Mouse (Mus musculus): Measurements from ENCODE around the gene Pofut1. TPM values are rescaled to one million over a fixed set of nuclear protein-coding genes. Genes with fewer than 3 reads are reported as not detected.
A peak's percentile ranks its signal among the peaks of the same experiment; 100 is the strongest.

Gene Pofut1
- polyA plus RNA-seq, 1 experiment = 14.3 TPM

DNA sequence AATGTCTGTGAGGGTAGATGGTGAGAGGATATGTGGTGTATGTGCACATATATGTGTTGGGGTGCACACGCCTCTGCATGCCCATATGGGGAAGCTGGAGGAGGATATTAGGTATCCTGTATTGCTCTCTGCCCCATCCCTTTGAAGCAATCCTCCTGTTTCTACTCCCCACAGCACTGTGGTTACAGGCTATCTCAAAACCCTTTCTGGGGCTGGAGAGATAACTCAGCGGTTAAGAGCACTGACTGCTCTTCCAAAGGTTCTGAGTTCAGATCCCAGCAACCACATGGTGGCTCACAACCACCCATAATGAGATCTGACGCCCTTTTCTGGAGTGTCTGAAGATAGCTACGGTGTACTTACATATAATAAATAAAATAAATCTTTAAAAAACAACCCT, 45.2 kb downstream of the Pofut1 start:
- no peak overlapping the region for H3ac ChIP-seq (ENCODE audit: control insufficient read depth, insufficient read length, low read depth)
- H3K27me3 ChIP-seq (ENCODE audit: control insufficient read depth, insufficient read depth, insufficient read length) = peaks cover 6% of the 10 kb centered on the region
- H3K36me3 ChIP-seq (ENCODE audit: control insufficient read depth, insufficient read depth) = no peaks in the 10 kb centered on the region
- H3K79me2 ChIP-seq (ENCODE audit: control insufficient read depth, insufficient read depth) = peaks cover 2% of the 10 kb centered on the region
- H3K4me3 ChIP-seq (ENCODE audit: insufficient read depth, poor library complexity, severe bottlenecking) = no peak overlapping the region
- peaks cover under 1% of the 10 kb centered on the region for H3K79me3 ChIP-seq (ENCODE audit: low read depth)
- TF ChIP-seq MAX (IDR thresholded peaks at IDR 0.05) (no peak), CEBPB (IDR thresholded peaks at IDR 0.05; ENCODE audit: low read depth) (no peak), FOSL1 (IDR thresholded peaks at IDR 0.05; ENCODE audit: insufficient read depth, low read length, poor library complexity, severe bottlenecking) (no peak), CTCF (IDR thresholded peaks at IDR 0.05; ENCODE audit: control insufficient read depth, insufficient read depth, insufficient read length) (no peak), USF1 (IDR thresholded peaks at IDR 0.05; ENCODE audit: low read depth) (no peak), MYOG (IDR thresholded peaks at IDR 0.05; ENCODE audit: control insufficient read depth, extremely low read depth, insufficient read length) (no peak), MYOD1 (IDR thresholded peaks at IDR 0.05; ENCODE audit: control insufficient read depth, insufficient read length, low read depth) (no peak)

DNA sequence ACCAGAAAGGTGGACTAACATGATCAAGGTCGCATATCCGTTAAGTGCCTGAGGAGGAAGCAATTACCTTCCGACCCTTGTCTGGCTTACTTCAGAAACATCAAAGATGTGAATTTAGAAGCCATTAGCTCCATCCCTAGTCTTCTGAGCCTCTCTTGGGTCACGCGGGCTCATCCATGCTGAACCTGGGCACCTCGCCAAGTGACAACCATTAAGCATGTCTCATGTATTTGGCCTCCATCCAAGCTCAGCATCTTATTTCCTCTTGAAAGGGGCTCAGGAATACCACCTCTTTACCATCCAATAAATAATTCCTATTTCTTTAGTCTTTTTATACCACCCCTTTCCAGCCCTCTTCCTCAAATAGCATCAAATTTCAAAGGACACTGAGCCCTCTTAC, 46.5 kb downstream of the Pofut1 start:
- no peak overlapping the region for H3K4me3 ChIP-seq (ENCODE audit: insufficient read depth, poor library complexity, severe bottlenecking)
- H3K79me2 ChIP-seq (ENCODE audit: control insufficient read depth, insufficient read depth) = peaks cover 15% of the 10 kb centered on the region
- peaks cover 6% of the 10 kb centered on the region for H3K27me3 ChIP-seq (ENCODE audit: control insufficient read depth, insufficient read depth, insufficient read length)
- peaks cover 10% of the 10 kb centered on the region for H3K79me3 ChIP-seq (ENCODE audit: low read depth)
- H3K36me3 ChIP-seq (ENCODE audit: control insufficient read depth, insufficient read depth) = no peaks in the 10 kb centered on the region
- no peak for TF ChIP-seq FOSL1 (IDR thresholded peaks at IDR 0.05; ENCODE audit: insufficient read depth, low read length, poor library complexity, severe bottlenecking)
- TF ChIP-seq USF1 (IDR thresholded peaks at IDR 0.05; ENCODE audit: low read depth) = peak; percentile 42
- TF ChIP-seq MYOD1 (IDR thresholded peaks at IDR 0.05; ENCODE audit: control insufficient read depth, insufficient read length, low read depth) = no peak
- no peak overlapping the region for H3ac ChIP-seq (ENCODE audit: control insufficient read depth, insufficient read length, low read depth)

DNA sequence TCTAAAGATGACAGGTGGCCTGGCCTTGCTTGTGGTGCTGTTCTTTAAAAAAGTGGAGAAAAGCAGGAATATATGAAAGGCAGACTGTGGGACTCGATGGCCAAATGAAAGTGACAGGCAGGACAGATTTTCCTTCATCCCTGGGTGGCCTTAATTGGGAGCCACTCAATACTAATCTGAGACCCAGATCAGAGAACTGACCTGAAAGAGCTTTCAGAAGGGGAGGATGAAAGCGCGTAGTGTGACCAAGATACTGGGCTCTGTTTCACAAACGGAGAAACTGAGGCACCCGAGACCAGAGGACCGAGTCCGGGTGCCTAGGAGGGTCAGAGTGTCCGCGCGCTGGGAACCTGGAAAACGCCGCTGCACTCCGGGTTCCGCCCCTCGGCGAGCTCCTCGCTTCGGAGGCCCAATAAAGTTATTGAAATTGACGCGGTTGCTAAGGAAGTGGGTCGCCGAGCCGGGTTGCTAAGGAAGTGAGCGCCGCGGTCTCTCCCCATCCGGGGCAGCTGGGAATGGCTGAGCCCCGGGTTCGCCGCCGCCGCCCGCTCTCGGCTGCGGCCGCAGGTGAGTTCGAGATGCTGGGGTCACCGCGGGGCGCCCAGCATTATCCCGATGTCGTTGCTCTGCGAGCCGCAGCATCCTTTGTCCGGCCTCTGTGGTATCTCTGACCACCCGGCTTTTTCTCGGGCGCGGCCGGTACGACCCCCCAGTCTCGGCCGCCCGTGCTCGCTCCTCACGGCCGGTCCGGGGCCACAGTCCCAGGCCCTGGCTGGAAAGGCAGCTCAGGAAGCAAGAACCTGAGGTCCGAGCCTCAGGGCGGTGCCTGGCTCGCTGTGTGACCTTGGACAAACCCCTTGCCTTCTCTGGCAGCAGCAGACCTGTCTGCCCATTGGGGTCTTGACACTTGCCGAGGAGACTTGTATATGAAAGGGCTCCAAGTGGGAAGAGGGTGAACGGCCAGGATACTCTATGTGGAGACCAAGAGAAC, 49.9 kb downstream of the Pofut1 start, which contains the start of gene Kif3b:
TSS of gene Kif3b (plus strand) at position 476 of the 991 bp plus-strand sequence.
- TF ChIP-seq FOSL1 (IDR thresholded peaks at IDR 0.05; ENCODE audit: insufficient read depth, low read length, poor library complexity, severe bottlenecking) (no peak), CTCF (IDR thresholded peaks at IDR 0.05; ENCODE audit: control insufficient read depth, insufficient read depth, insufficient read length) (no peak), MYOG (IDR thresholded peaks at IDR 0.05; ENCODE audit: control insufficient read depth, extremely low read depth, insufficient read length) (no peak), CEBPB (IDR thresholded peaks at IDR 0.05; ENCODE audit: low read depth) (no peak), USF1 (IDR thresholded peaks at IDR 0.05; ENCODE audit: low read depth) (no peak), MAX (IDR thresholded peaks at IDR 0.05) (no peak), MYOD1 (IDR thresholded peaks at IDR 0.05; ENCODE audit: control insufficient read depth, insufficient read length, low read depth) (no peak)
- Histone ChIP-seq H3K79me3 (ENCODE audit: low read depth) (peaks cover 29% of the 10 kb centered on the region), H3K36me3 (ENCODE audit: control insufficient read depth, insufficient read depth) (no peaks in the 10 kb centered on the region), H3ac (ENCODE audit: control insufficient read depth, insufficient read length, low read depth) (peak within 1 kb of the TSS; percentile 95), H3K4me3 (ENCODE audit: insufficient read depth, poor library complexity, severe bottlenecking) (peak within 1 kb of the TSS; percentile 90), H3K79me2 (ENCODE audit: control insufficient read depth, insufficient read depth) (peaks cover 49% of the 10 kb centered on the region), H3K27me3 (ENCODE audit: control insufficient read depth, insufficient read depth, insufficient read length) (no peaks in the 10 kb centered on the region)

DNA sequence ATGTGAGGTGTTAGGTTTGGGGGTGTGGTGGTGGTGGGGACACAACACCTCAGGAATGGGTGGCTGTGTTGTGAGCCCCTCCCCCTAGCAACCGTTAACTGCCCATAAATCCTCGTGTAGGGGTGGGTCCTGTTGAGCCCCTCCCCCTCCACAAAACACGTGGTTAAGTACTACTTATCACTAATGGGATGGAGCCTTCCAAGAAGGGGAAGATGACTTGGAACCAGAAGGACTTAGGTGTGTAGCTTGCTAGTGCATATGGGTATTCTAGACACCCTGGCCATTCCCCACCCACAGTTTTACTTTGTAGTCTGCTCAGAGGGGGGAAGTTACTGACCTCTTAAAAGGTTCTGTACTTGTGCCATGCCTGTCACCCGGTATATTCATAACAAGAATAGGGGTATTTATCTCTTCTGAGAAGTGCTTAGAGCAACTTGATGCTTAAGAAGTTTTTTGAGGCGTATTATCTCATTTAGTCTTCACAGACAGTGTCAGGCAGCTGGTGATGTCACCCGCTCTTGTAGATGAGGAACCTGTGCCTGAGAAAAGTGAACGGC, 51.0 kb downstream of the Pofut1 start:
- H3K36me3 ChIP-seq (ENCODE audit: control insufficient read depth, insufficient read depth) = no peaks in the 10 kb centered on the region
- no peak overlapping the region for H3ac ChIP-seq (ENCODE audit: control insufficient read depth, insufficient read length, low read depth)
- TF ChIP-seq MYOD1 (IDR thresholded peaks at IDR 0.05; ENCODE audit: control insufficient read depth, insufficient read length, low read depth) = no peak
- TF ChIP-seq MAX (IDR thresholded peaks at IDR 0.05) = no peak
- no peak for TF ChIP-seq FOSL1 (IDR thresholded peaks at IDR 0.05; ENCODE audit: insufficient read depth, low read length, poor library complexity, severe bottlenecking)
- TF ChIP-seq USF1 (IDR thresholded peaks at IDR 0.05; ENCODE audit: low read depth) = no peak
- no peak for TF ChIP-seq CTCF (IDR thresholded peaks at IDR 0.05; ENCODE audit: control insufficient read depth, insufficient read depth, insufficient read length)
- no peak for TF ChIP-seq MYOG (IDR thresholded peaks at IDR 0.05; ENCODE audit: control insufficient read depth, extremely low read depth, insufficient read length)
- no peak for TF ChIP-seq CEBPB (IDR thresholded peaks at IDR 0.05; ENCODE audit: low read depth)
- peaks cover 60% of the 10 kb centered on the region for H3K79me2 ChIP-seq (ENCODE audit: control insufficient read depth, insufficient read depth)
- H3K4me3 ChIP-seq (ENCODE audit: insufficient read depth, poor library complexity, severe bottlenecking) = peak overlapping the region; percentile 90
- H3K79me3 ChIP-seq (ENCODE audit: low read depth) = peaks cover 31% of the 10 kb centered on the region
- no peaks in the 10 kb centered on the region for H3K27me3 ChIP-seq (ENCODE audit: control insufficient read depth, insufficient read depth, insufficient read length)

DNA sequence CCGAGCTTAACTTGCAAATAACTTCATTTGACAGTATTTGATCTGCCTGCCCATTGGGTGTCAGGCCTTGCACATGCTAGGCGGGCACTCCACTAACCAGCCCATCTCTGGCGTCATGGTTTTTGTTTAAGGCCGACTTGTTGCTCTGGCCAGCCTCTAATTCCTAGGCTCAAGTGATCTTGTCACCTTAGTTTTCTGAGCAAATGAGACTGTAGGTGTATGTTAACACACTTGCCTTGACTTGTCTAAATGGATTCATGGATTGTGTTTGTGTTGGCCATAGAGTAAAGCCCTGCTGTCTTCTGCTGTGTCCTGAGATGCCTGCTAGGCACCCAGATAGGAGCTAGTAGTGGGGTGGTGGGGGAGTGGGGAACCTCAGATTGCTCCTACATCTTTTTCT, 53.9 kb downstream of the Pofut1 start:
- no peaks in the 10 kb centered on the region for H3K27me3 ChIP-seq (ENCODE audit: control insufficient read depth, insufficient read depth, insufficient read length)
- no peak overlapping the region for H3K4me3 ChIP-seq (ENCODE audit: insufficient read depth, poor library complexity, severe bottlenecking)
- peaks cover 34% of the 10 kb centered on the region for H3K79me3 ChIP-seq (ENCODE audit: low read depth)
- no peaks in the 10 kb centered on the region for H3K36me3 ChIP-seq (ENCODE audit: control insufficient read depth, insufficient read depth)
- TF ChIP-seq CTCF (IDR thresholded peaks at IDR 0.05; ENCODE audit: control insufficient read depth, insufficient read depth, insufficient read length) (no peak), FOSL1 (IDR thresholded peaks at IDR 0.05; ENCODE audit: insufficient read depth, low read length, poor library complexity, severe bottlenecking) (no peak)
- H3K79me2 ChIP-seq (ENCODE audit: control insufficient read depth, insufficient read depth) = peaks cover 83% of the 10 kb centered on the region
- H3ac ChIP-seq (ENCODE audit: control insufficient read depth, insufficient read length, low read depth) = no peak overlapping the region
